Comparison of ENCODE assay signal across 10 mouse cellular contexts in the genomic region with DNA sequence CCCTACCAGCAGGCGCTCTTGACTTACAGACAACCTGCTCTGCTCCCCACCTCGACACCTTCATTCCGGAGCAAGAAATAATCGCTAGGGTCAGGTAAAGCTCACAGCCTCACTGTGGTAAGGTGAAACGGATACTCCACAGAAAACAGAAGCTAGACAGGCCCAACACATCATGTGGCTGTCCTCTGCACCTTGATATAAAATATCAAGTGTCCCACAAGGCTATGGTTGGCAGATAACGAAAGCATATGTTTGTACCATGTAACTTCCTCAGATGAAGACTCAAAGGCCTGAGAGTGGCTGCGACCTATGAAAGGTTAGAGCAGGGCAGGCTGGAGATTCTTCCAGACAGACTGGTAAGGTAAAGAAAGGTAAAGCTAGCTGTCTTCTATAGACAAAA. TPM values are rescaled to one million over a fixed set of nuclear protein-coding genes. Genes with fewer than 3 reads are reported as not detected.
A peak's percentile ranks its signal among the peaks of the same experiment; 100 is the strongest.
DNase-seq lines count a peak whose midpoint lies in the region; ATAC-seq lines count a peak whose summit lies in the region.
"Had no signal": no experiment of that assay in that cellular context is flagged by ENCODE, and none has a peak within 500 bp of the region (broad histone marks: within the 10 kb centered on the region; RNA-seq: fewer than 3 reads in every experiment).

No protein-coding gene starts in this region.

- H3K4me2 ChIP-seq in neural tube, embryonic 12.5 days (replicated peaks) = peak overlapping the region; percentile 75
- peak overlapping the region; percentile 90 for H3K4me2 ChIP-seq in forebrain, embryonic 14.5 days (ENCODE audit: low read length)
- H3K4me2 ChIP-seq in liver, embryonic 11.5 days = peak overlapping the region; percentile 82
- H3K4me2 ChIP-seq in stomach, embryonic 15.5 days = peak overlapping the region; percentile 79; the same call in 1 of the 2 replicates

- H3K27me3 ChIP-seq in neural tube, embryonic 12.5 days (replicated peaks) = 0 out of 2 replicates have a peak, but pooled peaks cover 4% of the 10 kb centered on the region
- H3K27me3 ChIP-seq in forebrain, embryonic 14.5 days (replicated peaks; ENCODE audit: control insufficient read depth, insufficient read depth, low read length) = no peaks in the 10 kb centered on the region
- H3K27me3 ChIP-seq in liver, embryonic 11.5 days (replicated peaks; ENCODE audit: control insufficient read depth, insufficient read depth, low read length) = no peaks in the 10 kb centered on the region; the same call in 1 of the 2 replicates
- H3K27me3 ChIP-seq in stomach, embryonic 15.5 days (replicated peaks) = no peaks in the 10 kb centered on the region

- WGBS in neural tube, embryonic 12.5 days = 90% methylated on average over 7 of the region's 7 CpGs
- WGBS in forebrain, embryonic 14.5 days = 92% methylated on average over 7 of the region's 7 CpGs
- 71% methylated on average over 7 of the region's 7 CpGs for WGBS in liver, embryonic 11.5 days
- WGBS in stomach, embryonic 15.5 days = 79% methylated on average over 7 of the region's 7 CpGs

- peaks cover 24% of the 10 kb centered on the region for H3K4me1 ChIP-seq in neural tube, embryonic 12.5 days
- H3K4me1 ChIP-seq in forebrain, embryonic 14.5 days (ENCODE audit: control insufficient read depth, insufficient read depth, low read length) = peaks cover 18% of the 10 kb centered on the region
- peaks cover 27% of the 10 kb centered on the region for H3K4me1 ChIP-seq in liver, embryonic 11.5 days (replicated peaks; ENCODE audit: control insufficient read depth, insufficient read depth, low read length)
- H3K4me1 ChIP-seq in stomach, embryonic 15.5 days = peaks cover 17% of the 10 kb centered on the region; the same call in 1 of the 2 replicates

- no peak for DNase-seq in neural tube, embryonic 10.5 days (ENCODE audit: extremely low spot score, low spot score)
- no peak for DNase-seq in forebrain, embryonic 14.5 days (ENCODE audit: low spot score)
- no peak for DNase-seq in liver, embryonic 11.5 days (ENCODE audit: low spot score)
- no peak for DNase-seq in frontal cortex, postnatal 36 days (ENCODE audit: low spot score in 2 of 2)
- DNase-seq in T-cell, adult 2 months (ENCODE audit: low spot score) = no peak
- DNase-seq in right cerebral cortex, postnatal 36 days (ENCODE audit: low spot score in 2 of 2) = no peak
- DNase-seq: cerebellum, adult 18-20 months; gastrocnemius, postnatal 14 days had no signal

- H3K36me3 ChIP-seq in neural tube, embryonic 12.5 days = peaks cover 7% of the 10 kb centered on the region; the same call in 1 of the 2 replicates
- H3K36me3 ChIP-seq in forebrain, embryonic 14.5 days (ENCODE audit: control insufficient read depth, insufficient read depth, low read length) = peaks cover 10% of the 10 kb centered on the region
- H3K36me3 ChIP-seq in liver, embryonic 11.5 days (ENCODE audit: control insufficient read depth, insufficient read depth, low read length) = no peaks in the 10 kb centered on the region; the same call in 1 of the 2 replicates
- no peaks in the 10 kb centered on the region for H3K36me3 ChIP-seq in stomach, embryonic 15.5 days

- ATAC-seq in neural tube, embryonic 12.5 days (ENCODE audit: low FRiP score, low read depth) = no peak
- ATAC-seq in forebrain, embryonic 14.5 days = no peak
- ATAC-seq in liver, embryonic 11.5 days (replicated peaks; ENCODE audit: low FRiP score) = peak; percentile 21; the same call in 1 of the 2 replicates
- ATAC-seq in stomach, embryonic 15.5 days (ENCODE audit: insufficient read depth, low FRiP score, low read depth) = no peak

- H3K27ac ChIP-seq in neural tube, embryonic 12.5 days = no peak overlapping the region
- no peak overlapping the region for H3K27ac ChIP-seq in forebrain, embryonic 14.5 days (ENCODE audit: low read depth, low read length)
- H3K27ac ChIP-seq in liver, embryonic 11.5 days (ENCODE audit: low read depth, low read length) = peak overlapping the region; percentile 39; the same call in 1 of the 2 replicates
- H3K27ac ChIP-seq in stomach, embryonic 15.5 days = no peak overlapping the region

- no peak overlapping the region for H3K9ac ChIP-seq in neural tube, embryonic 12.5 days
- peak overlapping the region; percentile 84; the same call in 1 of the 2 replicates for H3K9ac ChIP-seq in forebrain, embryonic 14.5 days (ENCODE audit: low read length)
- peak overlapping the region; percentile 53 for H3K9ac ChIP-seq in liver, embryonic 11.5 days (ENCODE audit: low read depth, low read length)
- no peak overlapping the region for H3K9ac ChIP-seq in stomach, embryonic 15.5 days

- H3K9me3 ChIP-seq in neural tube, embryonic 12.5 days = no peaks in the 10 kb centered on the region
- H3K9me3 ChIP-seq in forebrain, embryonic 14.5 days (replicated peaks; ENCODE audit: control insufficient read depth, low read length) = no peaks in the 10 kb centered on the region
- H3K9me3 ChIP-seq in liver, embryonic 11.5 days (ENCODE audit: control insufficient read depth, low read length) = no peaks in the 10 kb centered on the region
- H3K9me3 ChIP-seq in stomach, embryonic 15.5 days = no peaks in the 10 kb centered on the region

- no peak overlapping the region for H3K4me3 ChIP-seq in neural tube, embryonic 12.5 days
- no peak overlapping the region for H3K4me3 ChIP-seq in forebrain, embryonic 14.5 days (ENCODE audit: low read depth, low read length)
- H3K4me3 ChIP-seq in liver, embryonic 11.5 days (ENCODE audit: low read depth, low read length) = peak overlapping the region; percentile 84
- H3K4me3 ChIP-seq in stomach, embryonic 15.5 days (replicated peaks) = no peak overlapping the region

RNA-seq across cellular contexts. Expression of gene Psmf1, which starts 4.5 kb away (rescaled TPM):
- polyA plus RNA-seq in neural tube, embryonic 12.5 days (2016; fragmentation: Nextera tagmentation; extraction: Ambion mirVana) = 45.2 and 49.7 TPM in 2 replicates
- 59.4 and 60.2 TPM in 2 replicates for polyA plus RNA-seq in forebrain, embryonic 14.5 days (2014; fragmentation: Nextera tagmentation; extraction: Ambion mirVana)
- 61.4 and 63.8 TPM in 2 replicates for polyA plus RNA-seq in liver, embryonic 11.5 days (2014; fragmentation: Nextera tagmentation; extraction: Ambion mirVana)
- polyA plus RNA-seq in stomach, embryonic 15.5 days (2015; fragmentation: Nextera tagmentation; extraction: Ambion mirVana) = 39.0 and 41.7 TPM in 2 replicates

RNA-seq across cellular contexts. Expression of gene Tmem74b, which starts 37.7 kb away (rescaled TPM):
- polyA plus RNA-seq in neural tube, embryonic 12.5 days (2016; fragmentation: Nextera tagmentation; extraction: Ambion mirVana) = 12.6 and 14.2 TPM in 2 replicates
- 17.3 and 19.7 TPM in 2 replicates for polyA plus RNA-seq in forebrain, embryonic 14.5 days (2014; fragmentation: Nextera tagmentation; extraction: Ambion mirVana)
- 0.32 and 0.62 TPM in 2 replicates for polyA plus RNA-seq in liver, embryonic 11.5 days (2014; fragmentation: Nextera tagmentation; extraction: Ambion mirVana)
- 1.4 and 1.6 TPM in 2 replicates for polyA plus RNA-seq in stomach, embryonic 15.5 days (2015; fragmentation: Nextera tagmentation; extraction: Ambion mirVana)

Comparison
In these comparisons a context has a peak if more than half of its experiments do, and no peak if none do; other contexts are left out.
1. H3K9ac ChIP-seq: peak in forebrain, embryonic 14.5 days (single experiment) and liver, embryonic 11.5 days (single experiment); none in neural tube, embryonic 12.5 days (single experiment) and stomach, embryonic 15.5 days (single experiment).
2. Peak in every context shown above with its lines, with median percentiles within 50 percentile points of each other: H3K4me2 ChIP-seq.